Mouse (Mus musculus): ENCODE data around the gene Mast3.

Mast3 gene

DNA sequence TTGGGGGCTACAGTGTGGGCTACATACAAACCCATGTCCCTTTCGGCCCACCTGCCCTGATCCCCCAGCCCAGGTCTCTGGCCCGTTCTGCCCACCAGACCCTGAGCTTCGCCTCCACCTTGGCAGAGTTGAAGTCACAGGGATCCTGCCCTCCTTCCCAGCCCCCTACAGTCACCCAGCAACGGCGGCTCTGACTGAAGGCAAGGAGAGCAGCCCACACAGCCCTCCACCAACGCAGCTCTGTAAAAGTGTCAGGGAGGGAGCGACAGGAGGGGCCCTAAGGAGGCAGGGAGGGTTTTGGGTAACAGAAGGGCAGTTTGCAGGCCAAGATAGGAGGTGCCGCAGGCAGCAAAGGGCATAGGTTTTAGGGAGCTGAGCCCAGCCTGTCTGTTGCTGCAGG, 14.0 kb downstream of the Mast3 start:
- in situ Hi-C loops (cut with MboI; ENCODE audit: low pct_unique_long_range_greater_than_20kb in 1 of 2, low sequenced_read_pairs in 2 of 2, unreplicated experiment in 1 of 2) = no loop called here

- in situ Hi-C loops (cut with MboI; ENCODE audit: low pct_unique_long_range_greater_than_20kb in 1 of 2, low sequenced_read_pairs in 2 of 2, unreplicated experiment in 1 of 2) = no loop called here
These were observed 15.8 kb downstream of the Mast3 start for GRCm38 (mm10) chr8:70789046-70789445.

DNA sequence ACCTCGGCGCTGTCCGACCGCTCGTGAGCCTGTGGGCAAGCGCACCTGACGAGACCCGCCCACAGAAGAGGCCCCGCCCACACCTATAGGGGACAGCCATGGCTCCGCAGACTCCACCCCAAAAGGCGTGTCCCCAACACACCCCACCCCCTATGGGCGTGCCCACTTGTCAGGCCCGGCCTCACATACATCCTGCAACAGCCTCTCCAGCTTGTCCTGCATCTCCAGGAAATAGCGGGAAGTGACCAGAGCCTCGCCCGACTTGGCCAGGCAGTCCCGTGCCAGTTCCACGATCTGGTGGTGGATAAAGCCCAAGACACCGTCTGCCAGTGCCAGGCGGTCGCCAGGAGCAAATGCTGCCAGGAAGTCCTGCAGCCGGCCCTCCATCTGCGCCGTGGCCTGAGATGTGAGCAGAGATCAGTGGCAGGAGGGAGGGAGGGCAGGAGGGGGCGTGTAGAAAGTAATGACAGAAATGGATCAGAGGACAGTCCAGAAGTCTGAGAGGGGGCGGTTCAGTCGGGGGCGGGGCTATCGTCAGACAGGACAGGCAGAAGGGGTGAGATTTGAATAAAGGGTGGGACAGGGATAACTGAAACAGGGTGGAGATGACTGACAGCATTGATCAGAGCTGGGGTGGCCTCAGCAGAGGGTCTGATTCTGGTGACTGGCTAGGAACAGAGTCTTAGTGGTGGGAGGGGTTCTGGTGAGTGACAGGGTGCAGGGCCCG, 16.8 kb downstream of the Mast3 start:
- in situ Hi-C loops (cut with MboI; ENCODE audit: low pct_unique_long_range_greater_than_20kb in 1 of 2, low sequenced_read_pairs in 2 of 2, unreplicated experiment in 1 of 2) = no loop called here

DNA sequence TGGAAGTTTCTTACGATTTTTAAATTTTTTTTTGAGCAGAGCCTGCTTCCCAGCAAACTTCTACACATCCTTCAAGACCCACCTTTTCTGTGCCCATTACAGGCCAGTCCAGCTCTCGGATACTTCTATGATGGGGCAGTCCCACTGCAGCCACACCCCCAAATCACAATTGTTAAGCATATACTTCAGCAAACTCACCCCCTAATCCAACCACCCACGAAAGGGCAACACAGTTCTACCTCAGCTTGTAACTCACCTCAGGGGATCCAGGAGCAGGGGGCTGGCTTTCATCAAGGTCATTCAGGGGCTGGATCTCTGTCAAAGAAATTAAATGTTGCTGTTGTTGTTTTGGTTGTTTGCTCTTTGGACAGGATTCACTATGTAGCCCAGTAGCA, 17.8 kb downstream of the Mast3 start:
- in situ Hi-C loops (cut with MboI; ENCODE audit: low pct_unique_long_range_greater_than_20kb in 1 of 2, low sequenced_read_pairs in 2 of 2, unreplicated experiment in 1 of 2) = no loop called here

DNA sequence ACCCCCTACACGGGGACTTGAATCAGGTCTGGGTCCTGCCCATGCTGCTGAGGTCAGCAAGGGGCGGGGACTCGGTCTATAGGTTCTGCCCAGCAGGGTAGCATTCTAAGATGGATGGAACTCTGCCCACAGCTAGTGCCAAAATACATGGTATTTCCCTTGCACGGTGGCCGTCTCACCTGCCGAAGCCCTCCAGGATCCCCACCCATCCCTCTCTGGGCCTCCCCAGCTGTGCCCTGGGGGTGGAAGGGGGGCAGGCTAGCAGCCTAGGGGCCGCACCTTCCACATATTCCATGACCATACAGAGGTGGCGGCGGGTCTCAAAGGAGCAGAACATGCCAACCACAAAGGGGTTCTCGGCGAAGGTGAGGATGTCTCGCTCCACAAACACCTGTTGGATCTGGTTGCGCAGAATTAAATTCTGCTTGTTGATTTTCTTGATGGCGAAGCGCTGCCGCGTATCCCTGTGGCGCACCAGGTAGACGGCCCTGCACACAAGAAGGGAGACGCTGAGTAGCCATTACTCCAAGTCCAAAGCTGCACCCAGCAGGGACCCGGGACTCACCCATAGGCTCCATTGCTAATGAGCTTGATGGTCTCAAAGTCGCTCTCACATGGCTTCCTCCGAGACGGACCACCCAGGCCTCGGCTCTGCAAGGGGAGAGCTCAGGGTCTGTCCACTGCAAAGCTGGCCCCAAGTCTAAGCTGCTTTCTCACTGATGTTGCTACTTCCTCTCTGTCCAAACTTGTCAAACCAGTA, 18.4 kb downstream of the Mast3 start:
- in situ Hi-C loops (cut with MboI; ENCODE audit: low pct_unique_long_range_greater_than_20kb in 1 of 2, low sequenced_read_pairs in 2 of 2, unreplicated experiment in 1 of 2) = no loop called here

DNA sequence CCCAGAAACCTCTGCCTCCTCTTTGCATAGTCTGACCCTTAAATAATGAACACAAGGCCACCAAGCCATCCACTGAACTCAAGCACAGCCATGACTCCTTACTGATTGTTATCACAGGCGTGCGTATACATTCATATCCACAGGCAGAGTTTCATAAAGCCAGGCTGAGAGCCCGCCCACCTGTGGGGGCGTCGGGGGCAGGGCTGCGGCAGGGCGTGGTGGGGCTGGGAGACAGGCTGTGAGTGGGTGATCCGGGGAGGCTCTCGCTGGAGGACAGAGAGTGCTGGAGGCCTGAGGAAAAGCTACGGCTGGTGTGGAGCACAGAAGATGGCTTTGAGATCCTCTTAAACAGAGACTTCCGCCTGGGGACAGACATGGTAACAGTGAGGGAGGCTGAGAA, 24.8 kb downstream of the Mast3 start:
- in situ Hi-C loops (cut with MboI; ENCODE audit: low pct_unique_long_range_greater_than_20kb in 1 of 2, low sequenced_read_pairs in 2 of 2, unreplicated experiment in 1 of 2) = no loop called here

GRCm38 (mm10) chr8:70776496-70777444, 28.1 kb downstream of the Mast3 start, which contains the start of gene Pik3r2:
Gene Pik3r2 (minus strand): TSS chr8:70776713.
- in situ Hi-C loops (cut with MboI; ENCODE audit: low pct_unique_long_range_greater_than_20kb in 1 of 2, low sequenced_read_pairs in 2 of 2, unreplicated experiment in 1 of 2) = no loop called here

DNA sequence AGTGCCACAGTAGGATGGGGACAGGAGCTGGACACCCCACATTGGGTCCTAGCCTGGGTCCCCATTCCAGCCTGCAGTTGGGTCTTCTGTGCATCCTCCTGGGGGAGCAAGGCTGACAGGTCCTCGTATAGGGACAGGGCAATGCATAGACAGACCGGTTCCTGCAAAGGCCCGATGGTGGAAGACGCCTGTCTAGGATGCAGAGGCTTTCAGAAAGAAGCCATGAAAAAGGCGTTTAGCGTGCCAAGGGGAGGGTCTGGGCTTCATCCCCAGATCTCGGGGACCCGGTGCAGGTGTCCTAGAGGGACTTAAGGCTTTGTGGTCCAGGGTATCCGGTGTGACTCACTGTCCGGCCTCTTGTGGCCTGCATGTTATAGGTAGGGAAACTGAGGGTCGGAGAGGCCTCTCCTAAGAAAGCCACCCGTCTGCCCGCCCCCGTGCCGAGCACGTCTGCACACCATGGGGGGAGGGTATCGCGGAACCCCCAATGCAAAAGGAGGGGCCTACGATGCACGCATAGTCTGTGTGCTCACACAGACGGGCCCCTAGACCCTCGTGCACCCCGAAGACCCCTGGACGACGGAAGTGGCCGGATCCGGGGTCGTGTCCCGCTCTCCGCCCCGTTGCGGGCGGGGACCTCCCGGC, 28.9 kb downstream of the Mast3 start:
- in situ Hi-C loops (cut with MboI; ENCODE audit: low pct_unique_long_range_greater_than_20kb in 1 of 2, low sequenced_read_pairs in 2 of 2, unreplicated experiment in 1 of 2) = no loop called here

GRCm38 (mm10) chr8:70775227-70775626, 29.6 kb downstream of the Mast3 start:
- in situ Hi-C loops (cut with MboI; ENCODE audit: low pct_unique_long_range_greater_than_20kb in 1 of 2, low sequenced_read_pairs in 2 of 2, unreplicated experiment in 1 of 2) = no loop called here

GRCm38 (mm10) chr8:70774740-70775139, 30.1 kb downstream of the Mast3 start:
- in situ Hi-C loops (cut with MboI; ENCODE audit: low pct_unique_long_range_greater_than_20kb in 1 of 2, low sequenced_read_pairs in 2 of 2, unreplicated experiment in 1 of 2) = no loop called here

- in situ Hi-C loops (cut with MboI; ENCODE audit: low pct_unique_long_range_greater_than_20kb in 1 of 2, low sequenced_read_pairs in 2 of 2, unreplicated experiment in 1 of 2) = no loop called here
These were observed 31.0 kb downstream of the Mast3 start for GRCm38 (mm10) chr8:70773833-70774232.

GRCm38 (mm10) chr8:70773410-70773809, 31.4 kb downstream of the Mast3 start:
- in situ Hi-C loops (cut with MboI; ENCODE audit: low pct_unique_long_range_greater_than_20kb in 1 of 2, low sequenced_read_pairs in 2 of 2, unreplicated experiment in 1 of 2) = no loop called here

GRCm38 (mm10) chr8:70772890-70773289, 32.0 kb downstream of the Mast3 start:
- in situ Hi-C loops (cut with MboI; ENCODE audit: low pct_unique_long_range_greater_than_20kb in 1 of 2, low sequenced_read_pairs in 2 of 2, unreplicated experiment in 1 of 2) = no loop called here

- in situ Hi-C loops (cut with MboI; ENCODE audit: low pct_unique_long_range_greater_than_20kb in 1 of 2, low sequenced_read_pairs in 2 of 2, unreplicated experiment in 1 of 2) = no loop called here
These were observed 32.8 kb downstream of the Mast3 start for GRCm38 (mm10) chr8:70772075-70772474.

GRCm38 (mm10) chr8:70771217-70771616, 33.6 kb downstream of the Mast3 start:
- in situ Hi-C loops (cut with MboI; ENCODE audit: low pct_unique_long_range_greater_than_20kb in 1 of 2, low sequenced_read_pairs in 2 of 2, unreplicated experiment in 1 of 2) = no loop called here

- in situ Hi-C loops (cut with MboI; ENCODE audit: low pct_unique_long_range_greater_than_20kb in 1 of 2, low sequenced_read_pairs in 2 of 2, unreplicated experiment in 1 of 2) = no loop called here
These were observed 34.1 kb downstream of the Mast3 start for GRCm38 (mm10) chr8:70770748-70771147.

- in situ Hi-C loops (cut with MboI; ENCODE audit: low pct_unique_long_range_greater_than_20kb in 1 of 2, low sequenced_read_pairs in 2 of 2, unreplicated experiment in 1 of 2) = no loop called here
These were observed 35.0 kb downstream of the Mast3 start for GRCm38 (mm10) chr8:70769858-70770257.

DNA sequence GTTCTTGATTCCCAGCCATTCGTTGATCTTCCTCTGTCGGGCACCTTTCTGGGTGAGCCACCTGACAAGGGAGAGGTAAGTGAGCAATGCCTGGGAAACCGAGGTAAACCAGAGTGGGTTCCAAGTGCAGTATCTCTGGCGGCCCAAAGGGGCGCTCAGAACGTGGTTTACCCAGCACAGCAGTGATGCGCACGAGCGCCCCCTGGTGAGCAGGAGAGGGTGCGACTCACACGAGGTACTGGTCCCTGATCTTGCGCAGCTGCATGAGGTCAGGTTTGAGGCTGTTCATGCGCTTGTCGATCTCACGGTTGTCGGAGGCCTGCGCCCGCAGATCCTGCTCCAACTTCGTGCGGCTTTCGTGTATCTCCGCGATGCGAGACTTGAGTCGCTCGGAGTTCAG, 35.5 kb downstream of the Mast3 start:
- in situ Hi-C loops (cut with MboI; ENCODE audit: low pct_unique_long_range_greater_than_20kb in 1 of 2, low sequenced_read_pairs in 2 of 2, unreplicated experiment in 1 of 2) = no loop called here

All from mouse embryonic stem cell (cell line).